Comparison of ENCODE assay signal across 20 mouse cellular contexts in the genomic region with DNA sequence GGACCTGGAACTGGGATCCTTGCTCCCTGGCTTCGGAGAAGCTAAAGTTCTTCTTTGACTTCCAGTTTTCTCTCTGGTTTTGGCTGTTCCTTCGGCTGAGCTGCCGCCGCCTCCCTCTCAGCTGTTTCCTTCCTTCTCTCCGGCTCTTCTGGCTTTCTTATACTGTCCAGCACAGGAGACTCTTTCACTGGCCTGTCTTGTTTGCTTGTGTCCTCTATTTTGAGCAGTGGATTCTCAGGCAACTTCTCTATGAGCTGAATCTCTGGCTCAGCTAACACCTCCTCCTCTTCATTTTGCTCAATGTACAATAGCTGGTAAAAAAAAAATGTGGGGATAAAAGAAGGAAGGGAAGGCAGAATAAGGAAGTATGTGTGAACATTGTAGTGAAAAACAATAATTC. TPM values are rescaled to one million over a fixed set of nuclear protein-coding genes. Genes with fewer than 3 reads are reported as not detected.
A peak's percentile ranks its signal among the peaks of the same experiment; 100 is the strongest.
DNase-seq lines count a peak whose midpoint lies in the region.
"Had no signal": no experiment of that assay in that cellular context is flagged by ENCODE, and none has a peak within 500 bp of the region (broad histone marks: within the 10 kb centered on the region; RNA-seq: fewer than 3 reads in every experiment).

No protein-coding gene starts in this region.

- peak; percentile 6 to 20 for DNase-seq in frontal cortex, postnatal 36 days (ENCODE audit: low spot score in 2 of 2)
- no peak for DNase-seq in frontal cortex, postnatal 14 days (ENCODE audit: low spot score in 2 of 2)
- DNase-seq in left cerebral cortex, postnatal 25 days (ENCODE audit: low spot score in 2 of 2), result peak; percentile 4 to 66
- DNase-seq in left cerebral cortex, postnatal 4 days, result no peak
- peak; percentile 3 for DNase-seq in right cerebral cortex, postnatal 25 days
- no peak for DNase-seq in right cerebral cortex, postnatal 10 days (ENCODE audit: low spot score in 2 of 2)
- DNase-seq in gastrocnemius, postnatal 10 days, result no peak
- DNase-seq: adrenal gland, adult 2 months; adrenal gland, postnatal 14 days; cerebellum, adult 18-20 months; cerebellum, adult 9-10 months; cerebellum, postnatal 14 days; gastrocnemius, postnatal 14 days; heart, adult 18-20 months; heart, postnatal 14 days; heart, postnatal 4 days had no signal

- intact Hi-C loops in left cerebral cortex, postnatal 25 days (cut with DNase I), result no loop called here
- intact Hi-C loops in left cerebral cortex, postnatal 4 days (cut with DNase I), result no loop called here

RNA-seq across cellular contexts. Expression of a gene that starts 7.6 kb away (rescaled TPM):
- not detected for total RNA-seq in left cerebral cortex, postnatal 25 days (2021)
- total RNA-seq in left cerebral cortex, postnatal 4 days (2021), result not detected
- total RNA-seq in gastrocnemius, postnatal 10 days (2021), result not detected
- total RNA-seq: adrenal gland, adult 2 months; adrenal gland, postnatal 14 days; gastrocnemius, adult 18-20 months; gastrocnemius, postnatal 14 days; gastrocnemius, postnatal 4 days; heart, adult 18-20 months; heart, postnatal 14 days; heart, postnatal 4 days; hindbrain, postnatal 0 days; MEL had no signal

RNA-seq across cellular contexts. Expression of a gene that starts 27.6 kb away (rescaled TPM):
- not detected for total RNA-seq in left cerebral cortex, postnatal 25 days (2021)
- total RNA-seq in left cerebral cortex, postnatal 4 days (2021), result not detected
- not detected for total RNA-seq in gastrocnemius, postnatal 10 days (2021)
- total RNA-seq: adrenal gland, adult 2 months; adrenal gland, postnatal 14 days; gastrocnemius, adult 18-20 months; gastrocnemius, postnatal 14 days; gastrocnemius, postnatal 4 days; heart, postnatal 14 days; heart, postnatal 4 days; hindbrain, postnatal 0 days; MEL had no signal

RNA-seq across cellular contexts. Expression of a gene that starts 32.6 kb away (rescaled TPM):
- 1 to 10 TPM in 1 of 2 experiments, under 1 TPM in 1; 0.41 to 1.0 TPM for total RNA-seq in left cerebral cortex, postnatal 25 days (2021)
- not detected for total RNA-seq in left cerebral cortex, postnatal 4 days (2021)
- total RNA-seq in gastrocnemius, postnatal 10 days (2021), result under 1 TPM in 1 of 2 experiments, not detected in 1; 0.16 TPM
- total RNA-seq: gastrocnemius, postnatal 14 days; heart, postnatal 4 days; MEL had no signal

RNA-seq across cellular contexts. Expression of a gene that starts 36.6 kb away (rescaled TPM):
- not detected for total RNA-seq in left cerebral cortex, postnatal 25 days (2021)
- not detected for total RNA-seq in left cerebral cortex, postnatal 4 days (2021)
- total RNA-seq in gastrocnemius, postnatal 10 days (2021), result not detected
- total RNA-seq: adrenal gland, adult 2 months; gastrocnemius, adult 18-20 months; gastrocnemius, postnatal 14 days; gastrocnemius, postnatal 4 days; heart, adult 18-20 months; heart, postnatal 14 days; heart, postnatal 4 days; hindbrain, postnatal 0 days had no signal

Comparison
In these comparisons a context has a peak if more than half of its experiments do, and no peak if none do; other contexts are left out.
1. DNase-seq: peak in frontal cortex, postnatal 36 days (2 of 2), left cerebral cortex, postnatal 25 days (2 of 2) and right cerebral cortex, postnatal 25 days (single experiment); none in frontal cortex, postnatal 14 days (0 of 2), left cerebral cortex, postnatal 4 days (single experiment), right cerebral cortex, postnatal 10 days (0 of 2) and gastrocnemius, postnatal 10 days (single experiment).